Mouse (Mus musculus): Measurements from ENCODE around the gene Cwf19l1. TPM values are rescaled to one million over a fixed set of nuclear protein-coding genes. Genes with fewer than 3 reads are reported as not detected.

The Cwf19l1 gene
- polyA plus RNA-seq, 1 experiment: 16.5 TPM

DNA sequence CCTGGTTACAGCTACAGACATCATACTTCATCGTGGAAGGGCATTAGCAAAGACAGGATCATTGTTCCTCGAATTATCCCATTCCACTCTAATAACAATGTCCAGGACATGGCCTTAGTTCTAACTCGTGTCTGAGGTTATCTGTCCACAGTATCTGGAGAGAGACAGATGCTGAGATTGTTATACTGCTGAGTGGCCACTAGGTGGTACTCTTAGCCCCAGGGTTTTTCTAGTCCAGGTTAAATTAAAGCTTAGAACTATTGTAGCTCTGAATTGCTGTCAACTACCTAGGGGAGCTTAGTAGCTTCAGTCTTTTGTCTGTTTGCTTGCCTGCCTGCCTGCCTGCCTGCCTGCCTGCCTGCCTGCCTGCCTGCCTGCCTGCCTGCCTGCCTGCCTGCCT is 25.8 kb upstream of the Cwf19l1 start:
- H3K79me2 ChIP-seq (ENCODE audit: control insufficient read depth, insufficient read depth): no peaks in the 10 kb centered on the region

DNA sequence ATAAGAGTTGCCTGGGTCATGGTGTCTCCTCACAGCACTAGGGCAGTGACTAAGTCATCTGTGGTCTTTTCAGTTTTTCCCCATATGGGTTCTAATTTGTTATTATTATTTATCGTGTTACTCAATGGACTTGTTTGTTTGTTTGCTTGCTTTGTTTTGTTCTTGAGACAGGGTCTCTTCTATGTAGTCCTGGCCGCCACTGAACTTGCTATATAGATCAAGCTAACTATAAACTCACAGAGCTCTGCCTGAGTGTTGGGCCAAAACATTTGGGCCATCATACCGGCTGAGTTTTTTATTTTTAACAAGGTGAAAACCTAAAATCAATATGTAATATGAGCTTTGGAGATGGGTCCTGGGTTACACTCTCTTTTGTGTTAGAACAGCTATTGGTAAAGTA is 23.7 kb upstream of the Cwf19l1 start:
- no peaks in the 10 kb centered on the region for H3K79me3 ChIP-seq (ENCODE audit: low read depth)
- H3K36me3 ChIP-seq (ENCODE audit: control insufficient read depth, insufficient read depth): no peaks in the 10 kb centered on the region
- H3K27me3 ChIP-seq (ENCODE audit: control insufficient read depth, insufficient read depth, insufficient read length): peaks cover 24% of the 10 kb centered on the region
- H3ac ChIP-seq (ENCODE audit: control insufficient read depth, insufficient read length, low read depth): no peak overlapping the region
- no peaks in the 10 kb centered on the region for H3K79me2 ChIP-seq (ENCODE audit: control insufficient read depth, insufficient read depth)
- H3K4me3 ChIP-seq (ENCODE audit: insufficient read depth, poor library complexity, severe bottlenecking): no peak overlapping the region
- no peak for TF ChIP-seq MYOD1 (IDR thresholded peaks at IDR 0.05; ENCODE audit: control insufficient read depth, insufficient read length, low read depth)
- no peak for TF ChIP-seq CEBPB (IDR thresholded peaks at IDR 0.05; ENCODE audit: low read depth)

More for the DNA sequence above, 25.8 kb upstream of the Cwf19l1 start:
- no peak for TF ChIP-seq MAX (IDR thresholded peaks at IDR 0.05)
- no peak for TF ChIP-seq FOSL1 (IDR thresholded peaks at IDR 0.05; ENCODE audit: insufficient read depth, low read length, poor library complexity, severe bottlenecking)
- no peak for TF ChIP-seq CTCF (IDR thresholded peaks at IDR 0.05; ENCODE audit: control insufficient read depth, insufficient read depth, insufficient read length)
- TF ChIP-seq MYOD1 (IDR thresholded peaks at IDR 0.05; ENCODE audit: control insufficient read depth, insufficient read length, low read depth): no peak
- TF ChIP-seq MYOG (IDR thresholded peaks at IDR 0.05; ENCODE audit: control insufficient read depth, extremely low read depth, insufficient read length): no peak
- TF ChIP-seq CEBPB (IDR thresholded peaks at IDR 0.05; ENCODE audit: low read depth): no peak
- no peak for TF ChIP-seq USF1 (IDR thresholded peaks at IDR 0.05; ENCODE audit: low read depth)
- Histone ChIP-seq H3K36me3 (ENCODE audit: control insufficient read depth, insufficient read depth) (no peaks in the 10 kb centered on the region), H3K79me3 (ENCODE audit: low read depth) (no peaks in the 10 kb centered on the region), H3K4me3 (ENCODE audit: insufficient read depth, poor library complexity, severe bottlenecking) (no peak overlapping the region), H3ac (ENCODE audit: control insufficient read depth, insufficient read length, low read depth) (no peak overlapping the region), H3K27me3 (ENCODE audit: control insufficient read depth, insufficient read depth, insufficient read length) (peaks cover 18% of the 10 kb centered on the region)

DNA sequence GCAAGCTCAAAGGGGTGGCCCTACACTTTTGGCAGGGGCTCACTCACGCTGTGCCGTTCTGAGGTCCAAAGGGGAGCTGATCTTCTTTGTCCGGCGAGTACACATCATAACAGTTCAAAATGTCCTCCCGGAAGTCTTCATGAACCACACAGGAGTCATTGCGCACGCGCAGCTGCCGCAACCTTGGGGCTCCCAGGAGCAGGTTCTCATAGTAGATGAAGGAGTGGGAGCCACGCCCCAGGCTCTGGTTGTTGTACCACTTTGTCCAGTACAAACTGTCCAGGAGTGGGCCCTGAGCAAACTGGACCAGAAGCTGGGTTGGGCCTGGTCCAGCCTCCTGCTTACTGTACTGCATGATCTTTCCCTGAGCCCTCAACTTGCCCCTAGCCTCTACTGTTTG is 21.3 kb upstream of the Cwf19l1 start:
- H3K79me3 ChIP-seq (ENCODE audit: low read depth): no peaks in the 10 kb centered on the region
- no peak overlapping the region for H3K4me3 ChIP-seq (ENCODE audit: insufficient read depth, poor library complexity, severe bottlenecking)
- no peak overlapping the region for H3ac ChIP-seq (ENCODE audit: control insufficient read depth, insufficient read length, low read depth)
- no peaks in the 10 kb centered on the region for H3K36me3 ChIP-seq (ENCODE audit: control insufficient read depth, insufficient read depth)
- no peaks in the 10 kb centered on the region for H3K79me2 ChIP-seq (ENCODE audit: control insufficient read depth, insufficient read depth)
- no peak for TF ChIP-seq CEBPB (IDR thresholded peaks at IDR 0.05; ENCODE audit: low read depth)
- no peak for TF ChIP-seq MYOG (IDR thresholded peaks at IDR 0.05; ENCODE audit: control insufficient read depth, extremely low read depth, insufficient read length)
- no peak for TF ChIP-seq MYOD1 (IDR thresholded peaks at IDR 0.05; ENCODE audit: control insufficient read depth, insufficient read length, low read depth)
- TF ChIP-seq FOSL1 (IDR thresholded peaks at IDR 0.05; ENCODE audit: insufficient read depth, low read length, poor library complexity, severe bottlenecking): no peak
- no peak for TF ChIP-seq MAX (IDR thresholded peaks at IDR 0.05)
- no peak for TF ChIP-seq CTCF (IDR thresholded peaks at IDR 0.05; ENCODE audit: control insufficient read depth, insufficient read depth, insufficient read length)
- no peak for TF ChIP-seq USF1 (IDR thresholded peaks at IDR 0.05; ENCODE audit: low read depth)
- peaks cover 29% of the 10 kb centered on the region for H3K27me3 ChIP-seq (ENCODE audit: control insufficient read depth, insufficient read depth, insufficient read length)

DNA sequence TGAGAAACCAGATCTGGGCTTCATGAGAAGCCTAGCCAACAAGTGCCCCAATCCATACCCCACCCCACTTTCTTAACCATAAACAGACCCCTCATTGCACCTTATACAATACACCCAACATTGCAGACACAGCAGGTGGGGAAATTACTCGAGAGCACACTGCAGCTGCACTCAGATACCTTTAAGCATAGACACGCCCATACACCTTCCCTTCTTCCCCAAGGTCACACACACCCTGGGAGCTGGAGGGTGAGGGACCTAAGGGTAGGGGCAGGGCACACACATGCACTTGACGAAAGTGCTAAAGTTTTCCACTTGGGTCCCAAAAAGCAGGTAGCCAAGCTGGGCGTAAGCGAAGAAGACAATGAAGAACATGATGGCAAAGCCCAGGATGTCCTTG is 18.1 kb upstream of the Cwf19l1 start:
- H3K79me2 ChIP-seq (ENCODE audit: control insufficient read depth, insufficient read depth): no peaks in the 10 kb centered on the region
- no peaks in the 10 kb centered on the region for H3K36me3 ChIP-seq (ENCODE audit: control insufficient read depth, insufficient read depth)
- H3K79me3 ChIP-seq (ENCODE audit: low read depth): no peaks in the 10 kb centered on the region
- H3ac ChIP-seq (ENCODE audit: control insufficient read depth, insufficient read length, low read depth): no peak overlapping the region
- H3K27me3 ChIP-seq (ENCODE audit: control insufficient read depth, insufficient read depth, insufficient read length): peaks cover 34% of the 10 kb centered on the region
- TF ChIP-seq CTCF (IDR thresholded peaks at IDR 0.05; ENCODE audit: control insufficient read depth, insufficient read depth, insufficient read length) (no peak), MAX (IDR thresholded peaks at IDR 0.05) (no peak), USF1 (IDR thresholded peaks at IDR 0.05; ENCODE audit: low read depth) (no peak), MYOD1 (IDR thresholded peaks at IDR 0.05; ENCODE audit: control insufficient read depth, insufficient read length, low read depth) (no peak), MYOG (IDR thresholded peaks at IDR 0.05; ENCODE audit: control insufficient read depth, extremely low read depth, insufficient read length) (no peak), CEBPB (IDR thresholded peaks at IDR 0.05; ENCODE audit: low read depth) (no peak), FOSL1 (IDR thresholded peaks at IDR 0.05; ENCODE audit: insufficient read depth, low read length, poor library complexity, severe bottlenecking) (no peak)
- H3K4me3 ChIP-seq (ENCODE audit: insufficient read depth, poor library complexity, severe bottlenecking): no peak overlapping the region

DNA sequence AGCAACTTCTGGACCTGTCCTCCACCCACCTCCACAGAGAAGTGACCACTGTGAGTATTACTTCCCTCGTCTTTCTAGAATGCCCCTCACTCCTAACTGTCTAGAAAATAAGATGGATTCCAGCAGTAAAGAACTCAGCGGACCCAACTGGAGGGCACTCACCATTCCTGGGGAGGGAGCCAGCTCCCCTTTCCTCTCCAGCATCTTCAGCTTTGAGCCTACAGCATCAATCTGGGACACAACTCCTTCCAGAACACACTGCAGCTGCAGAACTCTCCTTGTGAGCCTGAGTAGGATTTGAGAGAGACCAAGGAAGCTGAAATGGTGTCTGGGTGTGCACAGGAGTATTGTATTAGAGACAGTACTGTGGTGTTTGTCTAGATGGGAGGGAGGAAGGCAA is 13.3 kb upstream of the Cwf19l1 start:
- H3ac ChIP-seq (ENCODE audit: control insufficient read depth, insufficient read length, low read depth): no peak overlapping the region
- H3K36me3 ChIP-seq (ENCODE audit: control insufficient read depth, insufficient read depth): peaks cover 12% of the 10 kb centered on the region
- peaks cover 15% of the 10 kb centered on the region for H3K27me3 ChIP-seq (ENCODE audit: control insufficient read depth, insufficient read depth, insufficient read length)
- H3K79me3 ChIP-seq (ENCODE audit: low read depth): peaks cover 11% of the 10 kb centered on the region
- TF ChIP-seq MYOG (IDR thresholded peaks at IDR 0.05; ENCODE audit: control insufficient read depth, extremely low read depth, insufficient read length) (no peak), FOSL1 (IDR thresholded peaks at IDR 0.05; ENCODE audit: insufficient read depth, low read length, poor library complexity, severe bottlenecking) (no peak), MYOD1 (IDR thresholded peaks at IDR 0.05; ENCODE audit: control insufficient read depth, insufficient read length, low read depth) (no peak), USF1 (IDR thresholded peaks at IDR 0.05; ENCODE audit: low read depth) (no peak), MAX (IDR thresholded peaks at IDR 0.05) (no peak), CEBPB (IDR thresholded peaks at IDR 0.05; ENCODE audit: low read depth) (no peak), CTCF (IDR thresholded peaks at IDR 0.05; ENCODE audit: control insufficient read depth, insufficient read depth, insufficient read length) (no peak)
- H3K4me3 ChIP-seq (ENCODE audit: insufficient read depth, poor library complexity, severe bottlenecking): no peak overlapping the region
- peaks cover 22% of the 10 kb centered on the region for H3K79me2 ChIP-seq (ENCODE audit: control insufficient read depth, insufficient read depth)

DNA sequence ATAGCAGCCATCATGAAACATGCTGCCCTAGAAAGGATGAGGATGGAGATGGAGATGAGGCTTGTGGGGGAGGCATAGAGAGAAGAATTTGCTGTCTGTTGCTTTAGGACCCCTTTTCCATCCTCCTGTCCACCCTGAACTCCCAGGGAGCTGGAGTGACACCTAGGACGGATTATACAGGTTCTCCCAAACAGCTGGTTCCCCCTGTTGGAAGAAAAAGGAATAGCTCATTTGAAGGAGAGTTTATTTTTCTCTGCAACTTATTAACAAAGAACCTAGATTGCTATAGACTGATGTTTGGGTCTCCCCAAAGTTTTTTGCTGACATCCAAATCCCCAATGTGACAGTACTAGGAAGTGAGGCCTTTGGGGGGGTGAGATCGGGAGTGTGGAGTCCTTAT is 12.7 kb upstream of the Cwf19l1 start:
- Histone ChIP-seq H3K79me3 (ENCODE audit: low read depth) (peaks cover 13% of the 10 kb centered on the region), H3K79me2 (ENCODE audit: control insufficient read depth, insufficient read depth) (peaks cover 28% of the 10 kb centered on the region), H3K4me3 (ENCODE audit: insufficient read depth, poor library complexity, severe bottlenecking) (no peak overlapping the region), H3K27me3 (ENCODE audit: control insufficient read depth, insufficient read depth, insufficient read length) (peaks cover 11% of the 10 kb centered on the region), H3ac (ENCODE audit: control insufficient read depth, insufficient read length, low read depth) (no peak overlapping the region), H3K36me3 (ENCODE audit: control insufficient read depth, insufficient read depth) (peaks cover 18% of the 10 kb centered on the region)
- TF ChIP-seq MYOD1 (IDR thresholded peaks at IDR 0.05; ENCODE audit: control insufficient read depth, insufficient read length, low read depth): no peak
- no peak for TF ChIP-seq CTCF (IDR thresholded peaks at IDR 0.05; ENCODE audit: control insufficient read depth, insufficient read depth, insufficient read length)
- TF ChIP-seq USF1 (IDR thresholded peaks at IDR 0.05; ENCODE audit: low read depth): no peak
- no peak for TF ChIP-seq CEBPB (IDR thresholded peaks at IDR 0.05; ENCODE audit: low read depth)
- TF ChIP-seq FOSL1 (IDR thresholded peaks at IDR 0.05; ENCODE audit: insufficient read depth, low read length, poor library complexity, severe bottlenecking): no peak
- no peak for TF ChIP-seq MAX (IDR thresholded peaks at IDR 0.05)
- TF ChIP-seq MYOG (IDR thresholded peaks at IDR 0.05; ENCODE audit: control insufficient read depth, extremely low read depth, insufficient read length): no peak

All from C2C12 (cell line).